ENCODE assay signal across 9 mouse cellular contexts in the genomic region with DNA sequence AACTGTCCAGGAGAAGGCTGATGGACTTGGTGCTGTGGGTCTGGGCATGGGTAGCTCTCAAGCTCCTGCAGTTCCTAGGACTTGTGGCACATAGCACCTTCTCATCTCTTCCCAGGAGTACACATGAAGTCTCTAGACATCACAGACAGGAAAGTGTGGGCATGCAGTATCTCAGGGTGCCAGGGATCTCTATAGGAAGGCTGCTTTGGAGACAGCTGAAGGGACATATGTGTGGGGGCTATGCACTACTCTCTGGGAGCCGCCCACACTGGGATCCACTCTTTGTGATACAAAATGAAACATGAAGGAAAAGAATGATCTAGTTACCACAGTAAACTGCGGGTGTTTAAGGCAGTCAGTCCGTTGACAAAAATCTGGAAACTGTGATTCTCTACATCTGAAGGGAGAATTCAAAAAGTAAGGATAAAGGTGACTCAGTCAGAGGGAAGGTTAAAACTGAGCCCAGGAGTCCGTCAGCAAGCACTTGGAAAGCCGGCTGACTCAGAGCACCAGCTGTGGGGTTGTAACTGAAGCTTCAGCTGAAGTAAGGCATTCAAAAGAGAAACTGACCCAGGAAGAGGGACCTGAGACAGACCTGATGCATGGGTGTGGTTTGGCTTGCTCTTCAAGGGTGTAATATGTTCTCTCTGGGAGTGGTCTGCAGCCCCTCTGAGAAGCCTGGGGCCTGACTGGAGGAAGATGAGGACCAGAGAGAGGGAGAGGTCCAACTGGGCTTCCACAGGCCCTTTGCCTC. TPM values are rescaled to one million over a fixed set of nuclear protein-coding genes. Genes with fewer than 3 reads are reported as not detected.
A peak's percentile ranks its signal among the peaks of the same experiment; 100 is the strongest.
DNase-seq lines count a peak whose midpoint lies in the region; ATAC-seq lines count a peak whose summit lies in the region.
"Had no signal": no experiment of that assay in that cellular context is flagged by ENCODE, and none has a peak within 500 bp of the region (broad histone marks: within the 10 kb centered on the region; RNA-seq: fewer than 3 reads in every experiment).

No protein-coding gene starts in this region.

- no peak for ATAC-seq in CD4-positive, CD25-positive, alpha-beta regulatory T cell, adult 4 months
- ATAC-seq: forebrain, embryonic 14.5 days had no signal

- DNase-seq in right cerebral cortex, adult 18-20 months, result peak; percentile 93
- no peak for DNase-seq in right cerebral cortex, postnatal 4 days
- peak; percentile 86 to 94 for DNase-seq in frontal cortex, postnatal 36 days (ENCODE audit: low spot score in 2 of 2)
- peak; percentile 76 to 94 for DNase-seq in left cerebral cortex, adult 9 months (ENCODE audit: low spot score in 2 of 2)
- peak; percentile 96 for DNase-seq in telencephalon, adult 2 months (ENCODE audit: low read depth, low spot score)
- DNase-seq in yolk sac, embryonic 10.5 days (ENCODE audit: low spot score), result no peak
- DNase-seq in testis, postnatal 10 days (ENCODE audit: low spot score), result no peak

RNA-seq across cellular contexts. Expression of a gene that starts 22.0 kb away (rescaled TPM):
- 10 to 100 TPM; 31.0 to 48.0 TPM for polyA plus RNA-seq in CD4-positive, CD25-positive, alpha-beta regulatory T cell, adult 4 months (2017; shearing (Covaris generic))

RNA-seq across cellular contexts. Expression of a gene that starts 22.1 kb away (rescaled TPM):
- polyA plus RNA-seq in CD4-positive, CD25-positive, alpha-beta regulatory T cell, adult 4 months (2017; shearing (Covaris generic)), result 10 to 100 TPM; 62.9 to 72.4 TPM

Comparison
In these comparisons a context has a peak if more than half of its experiments do, and no peak if none do; other contexts are left out.
1. DNase-seq: peak in right cerebral cortex, adult 18-20 months (single experiment), frontal cortex, postnatal 36 days (2 of 2), left cerebral cortex, adult 9 months (2 of 2) and telencephalon, adult 2 months (single experiment); none in right cerebral cortex, postnatal 4 days (single experiment), yolk sac, embryonic 10.5 days (single experiment) and testis, postnatal 10 days (single experiment).